Mouse (Mus musculus): ENCODE results near the gene Twf2. TPM values are rescaled to one million over a fixed set of nuclear protein-coding genes. Genes with fewer than 3 reads are reported as not detected.
A peak's percentile ranks its signal among the peaks of the same experiment; 100 is the strongest.

The Twf2 gene
- total and polyA plus RNA-seq, 3 experiments: 75.8 to 128 (median 121) TPM

- no peak for DNase-seq
These were observed 25.1 kb upstream of the Twf2 start for GRCm38 (mm10) chr9:106177799-106178198.

GRCm38 (mm10) chr9:106179454-106179853 is 23.5 kb upstream of the Twf2 start:
- DNase-seq: no peak

GRCm38 (mm10) chr9:106179964-106180363 is 22.9 kb upstream of the Twf2 start:
- no peak for DNase-seq

- DNase-seq: no peak
These were observed 20.8 kb upstream of the Twf2 start for GRCm38 (mm10) chr9:106182146-106182545.

- no peak for DNase-seq
These were observed 18.9 kb upstream of the Twf2 start for GRCm38 (mm10) chr9:106183996-106184395.

- DNase-seq: peak; percentile 56
These were observed 11.6 kb upstream of the Twf2 start for GRCm38 (mm10) chr9:106191355-106191754.

- DNase-seq: no peak
These were observed 10.9 kb upstream of the Twf2 start for GRCm38 (mm10) chr9:106192024-106192423.

- no peak for DNase-seq
These were observed 9.9 kb upstream of the Twf2 start for GRCm38 (mm10) chr9:106192998-106193397.

- no peak for DNase-seq
These were observed 8.7 kb upstream of the Twf2 start for GRCm38 (mm10) chr9:106193930-106194807.

- no peak for DNase-seq
These were observed 7.2 kb upstream of the Twf2 start for GRCm38 (mm10) chr9:106195693-106196092.

- no peak for DNase-seq
These were observed 5.7 kb upstream of the Twf2 start for GRCm38 (mm10) chr9:106197081-106197713.

- no peak for DNase-seq
These were observed 5.2 kb upstream of the Twf2 start for GRCm38 (mm10) chr9:106197732-106198131.

- DNase-seq: peak; percentile 92
These were observed 3.9 kb upstream of the Twf2 start for GRCm38 (mm10) chr9:106198962-106199458.

GRCm38 (mm10) chr9:106199535-106200272 is 3.2 kb upstream of the Twf2 start, which contains the start of gene Ppm1m:
Ppm1m (minus strand) TSS chr9:106199746.
- DNase-seq: no peak

- no peak for DNase-seq
These were observed 1.0 kb upstream of the Twf2 start for GRCm38 (mm10) chr9:106201895-106202294.

- peak; percentile 68 for DNase-seq
These were observed 1.3 kb downstream of the Twf2 start for GRCm38 (mm10) chr9:106203990-106204851.

GRCm38 (mm10) chr9:106205713-106206290 is 2.9 kb downstream of the Twf2 start:
- DNase-seq: peak; percentile 85

- peak; percentile 78 for DNase-seq
These were observed 3.6 kb downstream of the Twf2 start for GRCm38 (mm10) chr9:106206515-106206914.

GRCm38 (mm10) chr9:106208181-106208580 is 5.3 kb downstream of the Twf2 start:
- no peak for DNase-seq

- peak; percentile 57 for DNase-seq
These were observed 7.0 kb downstream of the Twf2 start for GRCm38 (mm10) chr9:106209954-106210353.

Measured in adrenal gland, adult 2 months (tissue).